Mouse (Mus musculus) hindbrain, embryonic 16.5 days (tissue): ENCODE measurements around the gene Exosc2. TPM values are rescaled to one million over a fixed set of nuclear protein-coding genes. Genes with fewer than 3 reads are reported as not detected.

Experiments used
- ATAC-seq: fragments of 200-750 bp; cut with Nextera tagmentation; 2 replicates; pipeline ENCODE4 v1.8.0; 2017; ENCODE audit warnings: moderate TSS enrichment, moderate library complexity
- H3K27ac ChIP-seq: fragments of 300-500 bp; sonication (generic); 2 replicates; pipeline ENCODE4 v1.5.1; 2014; ENCODE audit warnings: low read depth, mild to moderate bottlenecking, control low read depth, low read length, moderate library complexity
- H3K27me3 ChIP-seq: fragments of 300-500 bp; sonication (generic); replicated peaks from 2 replicates; pipeline ENCODE4 v1.6.1; 2014; ENCODE audit warnings: low read length; ENCODE audit not compliant: control insufficient read depth, insufficient read depth
- H3K36me3 ChIP-seq: fragments of 300-500 bp; sonication (generic); 2 replicates; pipeline ENCODE4 v1.6.1; 2014; ENCODE audit warnings: mild to moderate bottlenecking, low read length, moderate library complexity, mixed read lengths; ENCODE audit not compliant: control insufficient read depth, insufficient read depth
- H3K4me1 ChIP-seq: fragments of 300-500 bp; sonication (generic); 2 replicates; pipeline ENCODE4 v1.6.1; 2014; ENCODE audit warnings: low read depth, low read length; ENCODE audit not compliant: control insufficient read depth, insufficient read depth
- H3K4me2 ChIP-seq: fragments of 300-500 bp; sonication (generic); 2 replicates; pipeline ENCODE4 v1.6.1; 2014; ENCODE audit warnings: mild to moderate bottlenecking, low read length, control low read depth, moderate library complexity
- H3K4me3 ChIP-seq: fragments of 300-500 bp; sonication (generic); 2 replicates; pipeline ENCODE4 v1.5.1; 2014; ENCODE audit warnings: mild to moderate bottlenecking, low read length, control low read depth, moderate library complexity
- H3K9ac ChIP-seq: fragments of 300-500 bp; sonication (generic); 2 replicates; pipeline ENCODE4 v1.6.1; 2014; ENCODE audit warnings: low read depth, mild to moderate bottlenecking, control low read depth, low read length, moderate library complexity
- H3K9me3 ChIP-seq: fragments of 300-500 bp; sonication (generic); 2 replicates; pipeline ENCODE4 v1.6.1; 2014; ENCODE audit warnings: mild to moderate bottlenecking, low read length, moderate library complexity; ENCODE audit not compliant: control insufficient read depth
- WGBS: fragments of 180-500 bp; shearing (Covaris S2); extraction: QIAGEN DNeasy Blood & Tissue Kit; methylation state at CpG from one replicate; pipeline ENCODE4 v1.1.7; 2014; 5-methylcytosine and 5-hydroxymethylcytosine counted together
- polyA plus RNA-seq: library from polyadenylated mRNA; unstranded; fragments of >200 nt; fragmentation: Nextera tagmentation; extraction: Ambion mirVana; gene quantifications from 2 replicates; pipeline ENCODE4 v1.2.1, GENCODE M21; 2015

Exosc2 gene
- 38.2 and 38.9 TPM in 2 replicates for polyA plus RNA-seq

- peaks cover 11% of the 10 kb centered on the region for H3K4me1 ChIP-seq
Observed at GRCm38 (mm10) chr2:31670551-31671035, at the start of gene Exosc2. Gene Exosc2, plus strand, starts transcription at chr2:31670715.

GRCm38 (mm10) chr2:31633531-31633930 lies 37.0 kb upstream of the Exosc2 start:
- no peak overlapping the region for H3K4me3 ChIP-seq
- no peak for ATAC-seq
- H3K4me2 ChIP-seq, result no peak overlapping the region
- H3K36me3 ChIP-seq, result no peaks in the 10 kb centered on the region
- peaks cover 28% of the 10 kb centered on the region for H3K4me1 ChIP-seq
- H3K9ac ChIP-seq, result no peak overlapping the region
- 68% methylated on average over 3 of the region's 3 CpGs for WGBS
- H3K27me3 ChIP-seq, result peaks cover 64% of the 10 kb centered on the region
- no peak overlapping the region for H3K27ac ChIP-seq
- H3K9me3 ChIP-seq, result no peaks in the 10 kb centered on the region

More at GRCm38 (mm10) chr2:31670551-31671035, at the start of gene Exosc2:
- WGBS, result 1% methylated on average over 27 of the region's 27 CpGs
- H3K4me2 ChIP-seq, result peak within 1 kb of the TSS; percentile 90
- no peaks in the 10 kb centered on the region for H3K9me3 ChIP-seq
- peak within 1 kb of the TSS; percentile 48 for H3K27ac ChIP-seq
- peak within 1 kb of the TSS; percentile 86 for H3K9ac ChIP-seq
- peak; percentile 97 for ATAC-seq
- peaks cover 17% of the 10 kb centered on the region for H3K36me3 ChIP-seq
- H3K4me3 ChIP-seq, result peak within 1 kb of the TSS; percentile 84
- peaks cover 4% of the 10 kb centered on the region for H3K27me3 ChIP-seq

DNA sequence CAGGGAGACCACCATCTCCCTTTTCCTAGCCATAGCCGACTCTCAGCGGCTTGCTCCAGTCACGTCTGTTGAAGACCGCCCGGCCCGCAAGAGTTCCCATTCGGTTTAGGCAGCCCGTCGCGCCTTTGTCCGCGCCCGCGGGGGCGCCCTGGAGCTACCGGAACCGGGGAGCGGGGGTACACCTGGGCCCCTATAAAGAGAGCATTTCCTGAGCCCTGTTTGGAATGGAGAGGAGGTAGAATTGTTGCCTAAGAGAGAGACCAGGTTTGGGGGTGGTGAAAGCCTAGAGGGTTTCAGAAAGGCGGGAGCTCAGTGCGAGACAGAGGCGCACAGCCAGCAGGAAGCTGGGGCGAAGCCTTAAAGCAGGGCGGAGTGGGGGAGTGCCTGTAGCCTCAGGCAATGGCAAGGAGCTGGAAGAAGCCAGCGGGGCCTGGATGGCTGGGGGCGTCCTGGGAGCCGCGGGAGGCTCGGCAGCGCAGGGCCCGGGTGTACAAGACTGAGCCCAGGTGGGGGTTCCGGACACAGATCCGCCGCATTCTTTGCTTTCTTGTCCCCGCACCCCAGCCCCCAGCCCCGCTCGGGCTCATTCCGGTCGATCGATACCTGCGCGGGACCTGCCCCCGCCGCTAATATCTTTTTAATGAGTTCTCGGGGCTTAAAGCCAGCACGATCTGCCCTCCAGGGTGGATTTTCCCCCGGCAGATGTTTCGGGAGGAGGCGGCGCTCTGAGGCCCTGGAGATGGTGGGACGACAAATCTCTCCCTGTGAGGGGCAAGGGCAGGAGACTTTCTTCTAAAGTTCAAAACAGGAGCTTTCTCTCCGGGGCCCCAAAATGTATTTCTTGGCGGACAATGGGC lies 35.0 kb upstream of the Exosc2 start:
- Histone ChIP-seq H3K4me1 (peaks cover 32% of the 10 kb centered on the region), H3K9ac (no peak overlapping the region), H3K4me3 (peak overlapping the region; percentile 25), H3K27me3 (peaks cover 78% of the 10 kb centered on the region), H3K27ac (no peak overlapping the region), H3K36me3 (no peaks in the 10 kb centered on the region), H3K9me3 (no peaks in the 10 kb centered on the region), H3K4me2 (peak overlapping the region; percentile 49)
- WGBS, result under 1% methylated on average over 49 of the region's 52 CpGs
- no peak for ATAC-seq

- ATAC-seq, result 0 out of 2 replicates have a peak, but pooled peaks have one; percentile 28
- Histone ChIP-seq H3K27me3 (peaks cover 74% of the 10 kb centered on the region), H3K36me3 (no peaks in the 10 kb centered on the region), H3K9me3 (no peaks in the 10 kb centered on the region), H3K27ac (no peak overlapping the region), H3K4me1 (peaks cover 35% of the 10 kb centered on the region), H3K4me3 (peak overlapping the region; percentile 25), H3K9ac (no peak overlapping the region), H3K4me2 (peak overlapping the region; percentile 49)
- 0% methylated on average over 42 of the region's 48 CpGs for WGBS
Observed at GRCm38 (mm10) chr2:31636138-31636741, 34.3 kb upstream of the Exosc2 start.

- ATAC-seq, result peak; percentile 68
- under 1% methylated on average over 34 of the region's 35 CpGs for WGBS
- H3K4me3 ChIP-seq, result peak overlapping the region; percentile 25
- H3K36me3 ChIP-seq, result no peaks in the 10 kb centered on the region
- H3K4me1 ChIP-seq, result peaks cover 36% of the 10 kb centered on the region
- no peaks in the 10 kb centered on the region for H3K9me3 ChIP-seq
- H3K27me3 ChIP-seq, result peaks cover 70% of the 10 kb centered on the region
- H3K4me2 ChIP-seq, result peak overlapping the region; percentile 49
- H3K27ac ChIP-seq, result no peak overlapping the region
- no peak overlapping the region for H3K9ac ChIP-seq
Observed at GRCm38 (mm10) chr2:31636742-31637141, 33.8 kb upstream of the Exosc2 start.

GRCm38 (mm10) chr2:31637311-31637710 lies 33.2 kb upstream of the Exosc2 start:
- under 1% methylated on average over 11 of the region's 12 CpGs for WGBS
- Histone ChIP-seq H3K4me1 (peaks cover 36% of the 10 kb centered on the region), H3K4me2 (peak overlapping the region; percentile 49), H3K36me3 (no peaks in the 10 kb centered on the region), H3K4me3 (peak overlapping the region; percentile 25), H3K9me3 (no peaks in the 10 kb centered on the region), H3K9ac (no peak overlapping the region), H3K27ac (no peak overlapping the region), H3K27me3 (peaks cover 66% of the 10 kb centered on the region)
- no peak for ATAC-seq

DNA sequence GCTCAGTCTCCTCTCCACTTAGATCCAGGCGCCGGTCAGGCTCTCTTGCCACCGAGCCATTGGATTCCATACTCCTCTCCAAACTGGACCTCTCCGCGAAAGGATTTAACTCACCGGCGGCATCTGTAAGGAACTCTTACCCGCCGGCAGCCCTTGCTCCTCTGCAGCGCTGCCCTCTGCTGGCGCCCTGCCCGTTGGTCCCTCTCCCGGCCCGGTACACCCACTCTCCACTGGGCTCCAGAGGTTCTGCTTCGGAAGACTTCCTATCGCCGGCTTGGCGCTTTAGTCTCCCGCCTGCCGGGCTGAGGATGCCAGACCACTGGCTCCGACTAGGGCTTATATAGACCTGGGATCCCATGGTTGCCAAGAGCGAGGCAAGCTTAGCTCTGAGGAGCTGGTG lies 32.7 kb upstream of the Exosc2 start:
- H3K27ac ChIP-seq, result no peak overlapping the region
- H3K27me3 ChIP-seq, result peaks cover 64% of the 10 kb centered on the region
- under 1% methylated on average over 22 of the region's 22 CpGs for WGBS
- ATAC-seq, result no peak
- H3K9me3 ChIP-seq, result no peaks in the 10 kb centered on the region
- H3K4me3 ChIP-seq, result peak overlapping the region; percentile 11; the same call in 1 of the 2 replicates
- peaks cover 36% of the 10 kb centered on the region for H3K4me1 ChIP-seq
- peak overlapping the region; percentile 14 for H3K4me2 ChIP-seq
- no peaks in the 10 kb centered on the region for H3K36me3 ChIP-seq
- no peak overlapping the region for H3K9ac ChIP-seq

DNA sequence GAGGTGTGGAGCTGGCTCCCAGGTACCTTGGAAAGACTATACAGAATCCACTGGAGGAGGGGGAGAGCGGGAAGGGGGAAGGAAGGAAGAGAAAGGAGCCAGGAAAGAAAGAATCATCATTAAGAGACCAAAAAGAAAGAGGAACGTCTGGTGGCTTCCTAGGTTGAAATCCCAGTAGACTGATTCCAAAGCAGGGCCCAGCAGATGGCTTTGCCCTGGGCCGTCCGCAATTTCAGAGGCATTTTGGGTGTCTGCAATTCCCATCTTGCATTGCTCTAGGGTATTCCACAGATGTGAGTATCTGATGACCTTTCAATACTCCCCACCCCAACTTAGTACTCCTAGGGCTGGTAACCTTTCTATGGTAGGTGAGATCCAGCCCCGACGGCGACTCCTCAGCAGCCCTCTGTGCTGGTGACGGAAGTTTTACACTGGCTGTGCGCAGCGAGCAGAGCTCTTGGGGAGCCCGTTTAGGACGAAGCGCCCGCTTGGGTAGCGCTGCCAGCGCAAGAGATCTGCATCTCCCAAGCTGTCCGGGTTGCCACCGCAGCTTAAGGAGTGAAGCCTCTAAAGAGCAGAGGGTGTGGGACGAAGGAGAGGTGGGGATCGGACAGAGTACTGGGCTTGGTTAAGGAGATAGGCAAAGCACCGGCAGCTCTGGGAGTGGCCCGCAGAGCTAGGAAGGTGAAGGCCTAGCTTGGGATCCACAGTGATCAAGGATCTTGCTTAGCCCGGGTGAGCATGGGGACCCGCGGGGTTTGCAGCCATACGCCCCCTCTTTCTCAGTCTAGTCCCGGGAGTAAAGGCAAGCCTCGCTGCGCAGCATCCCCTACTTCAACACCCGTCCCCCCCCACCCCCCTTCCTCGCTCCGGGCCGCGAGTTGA lies 31.7 kb upstream of the Exosc2 start:
- peaks cover 36% of the 10 kb centered on the region for H3K4me1 ChIP-seq
- H3K4me2 ChIP-seq, result no peak overlapping the region
- no peak for ATAC-seq

More for the DNA sequence above, 31.7 kb upstream of the Exosc2 start:
- no peak overlapping the region for H3K4me3 ChIP-seq
- no peak overlapping the region for H3K27ac ChIP-seq
- H3K36me3 ChIP-seq, result no peaks in the 10 kb centered on the region
- no peaks in the 10 kb centered on the region for H3K9me3 ChIP-seq
- H3K9ac ChIP-seq, result no peak overlapping the region
- H3K27me3 ChIP-seq, result peaks cover 64% of the 10 kb centered on the region
- WGBS, result under 1% methylated on average over 32 of the region's 34 CpGs
